In genomic region chr12:80453506-80453905, GRCm38 (mm10) we compare ENCODE assay signal across 27 mouse cellular contexts.
"Had no signal": no experiment of that assay in that cellular context is flagged by ENCODE, and none has a peak within 500 bp of the region (broad histone marks: within the 10 kb centered on the region; RNA-seq: fewer than 3 reads in every experiment).

No protein-coding gene starts in this region.

- H3K9me3 ChIP-seq: embryonic facial prominence, embryonic 10.5 days; embryonic facial prominence, embryonic 12.5 days; embryonic facial prominence, embryonic 13.5 days; embryonic facial prominence, embryonic 15.5 days; forebrain, embryonic 12.5 days; forebrain, embryonic 13.5 days; forebrain, embryonic 15.5 days; heart, embryonic 10.5 days had no signal

- H3K36me3 ChIP-seq: embryonic facial prominence, embryonic 10.5 days; embryonic facial prominence, embryonic 12.5 days; embryonic facial prominence, embryonic 13.5 days; embryonic facial prominence, embryonic 15.5 days; forebrain, embryonic 12.5 days; forebrain, embryonic 15.5 days; heart, embryonic 10.5 days had no signal

- DNase-seq: cerebellum, adult 2 months; cerebellum, adult 8-10 months; cerebellum, adult 9-10 months; cerebellum, adult 9-11 months; cerebellum, postnatal 10 days; cerebellum, postnatal 14 days; cerebellum, postnatal 25 days; cerebellum, postnatal 36 days; embryo, embryonic 11 days; gastrocnemius, adult 2 months; gastrocnemius, postnatal 10 days; gastrocnemius, postnatal 14 days; gastrocnemius, postnatal 25 days; gastrocnemius, postnatal 36 days; heart, adult 18-20 months had no signal

- H3K4me2 ChIP-seq: embryonic facial prominence, embryonic 12.5 days; embryonic facial prominence, embryonic 13.5 days; embryonic facial prominence, embryonic 15.5 days; forebrain, embryonic 12.5 days; forebrain, embryonic 13.5 days; forebrain, embryonic 15.5 days; heart, embryonic 11.5 days had no signal

- ATAC-seq: forebrain, embryonic 13.5 days; forebrain, embryonic 14.5 days; forebrain, embryonic 15.5 days; forebrain, embryonic 16.5 days had no signal

- H3K9ac ChIP-seq: embryonic facial prominence, embryonic 12.5 days; embryonic facial prominence, embryonic 13.5 days; embryonic facial prominence, embryonic 15.5 days; forebrain, embryonic 12.5 days; forebrain, embryonic 13.5 days; forebrain, embryonic 15.5 days had no signal

- H3K4me1 ChIP-seq: embryonic facial prominence, embryonic 10.5 days; embryonic facial prominence, embryonic 12.5 days; embryonic facial prominence, embryonic 13.5 days; embryonic facial prominence, embryonic 15.5 days; forebrain, embryonic 12.5 days; forebrain, embryonic 13.5 days; forebrain, embryonic 15.5 days; heart, embryonic 10.5 days had no signal

- H3K27ac ChIP-seq: embryonic facial prominence, embryonic 10.5 days; embryonic facial prominence, embryonic 12.5 days; embryonic facial prominence, embryonic 13.5 days; embryonic facial prominence, embryonic 15.5 days; forebrain, embryonic 12.5 days; forebrain, embryonic 13.5 days; forebrain, embryonic 15.5 days; gastrocnemius, adult 2 months; heart, embryonic 10.5 days had no signal

- H3K27me3 ChIP-seq: embryonic facial prominence, embryonic 12.5 days; embryonic facial prominence, embryonic 13.5 days; embryonic facial prominence, embryonic 15.5 days; forebrain, embryonic 12.5 days; forebrain, embryonic 13.5 days; forebrain, embryonic 15.5 days had no signal

- H3K4me3 ChIP-seq: embryonic facial prominence, embryonic 10.5 days; embryonic facial prominence, embryonic 12.5 days; embryonic facial prominence, embryonic 13.5 days; embryonic facial prominence, embryonic 15.5 days; erythroblast, embryonic 14.5 days; forebrain, embryonic 12.5 days; forebrain, embryonic 13.5 days; forebrain, embryonic 15.5 days; gastrocnemius, adult 2 months; heart, embryonic 10.5 days had no signal
